Mouse (Mus musculus): Measurements from ENCODE around the gene Tm4sf1.

- TF ChIP-seq CTCF (IDR thresholded peaks at IDR 0.05; ENCODE audit: borderline replicate concordance, control insufficient read depth, extremely low read depth, insufficient read depth, low read length, poor library complexity) (no peak), POLR2A (IDR thresholded peaks at IDR 0.05; ENCODE audit: control insufficient read depth, extremely low read depth, insufficient read depth, low read length, poor library complexity) (no peak)
Observed at GRCm38 (mm10) chr3:57327941-57328340, 26.2 kb upstream of the Tm4sf1 start.
